Mouse (Mus musculus): ENCODE results near the gene Ctrl. TPM values are rescaled to one million over a fixed set of nuclear protein-coding genes. Genes with fewer than 3 reads are reported as not detected.
A peak's percentile ranks its signal among the peaks of the same experiment; 100 is the strongest.

Gene Ctrl
- polyA plus RNA-seq, 1 experiment, result 32.5 TPM

GRCm38 (mm10) chr8:105931271-105931670, 2.4 kb downstream of the Ctrl start:
- 94% methylated on average over 3 of the region's 3 CpGs for WGBS
- H3K4me1 ChIP-seq (ENCODE audit: control insufficient read depth, insufficient read depth, insufficient read length, low read length), result peaks cover 6% of the 10 kb centered on the region; the same call in 1 of the 2 replicates
- TF ChIP-seq POLR2A (IDR thresholded peaks at IDR 0.05; ENCODE audit: low read depth, low read length), result no peak
- TF ChIP-seq CTCF (IDR thresholded peaks at IDR 0.05; ENCODE audit: extremely low read depth, insufficient read length, insufficient replicate concordance, low read depth, low read length), result no peak

DNA sequence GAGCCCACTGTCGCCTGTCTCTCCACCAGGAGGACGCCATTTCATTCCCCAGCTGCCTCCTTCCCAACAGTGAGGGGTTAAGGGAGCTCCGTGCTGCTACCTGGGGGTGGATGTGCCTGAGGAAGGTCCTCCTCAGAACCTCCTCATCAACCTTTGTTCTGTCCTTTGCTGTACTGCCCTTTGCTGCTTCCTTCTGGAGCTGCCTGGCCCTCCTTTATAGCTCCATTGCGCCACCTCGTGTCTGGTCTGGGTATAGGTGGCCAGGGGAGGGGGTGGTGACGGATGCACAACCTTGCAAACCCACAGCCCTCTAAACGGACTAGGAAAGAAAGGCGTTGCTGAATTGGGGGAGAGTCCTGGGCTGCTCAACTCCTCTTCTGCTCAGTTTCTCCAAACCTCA, 3.1 kb downstream of the Ctrl start:
- no peak overlapping the region for H3K27ac ChIP-seq (ENCODE audit: insufficient read depth, low read depth, low read length)
- 31% methylated on average over 8 of the region's 8 CpGs for WGBS
- H3K27me3 ChIP-seq (ENCODE audit: control insufficient read depth, insufficient read depth, low read length), result no peaks in the 10 kb centered on the region; the same call in 1 of the 2 replicates
- TF ChIP-seq POLR2A (IDR thresholded peaks at IDR 0.05; ENCODE audit: low read depth, low read length), result no peak
- TF ChIP-seq CTCF (IDR thresholded peaks at IDR 0.05; ENCODE audit: extremely low read depth, insufficient read length, insufficient replicate concordance, low read depth, low read length), result peak; percentile 87; the same call in 1 of the 2 replicates
- peaks cover 16% of the 10 kb centered on the region for H3K36me3 ChIP-seq (ENCODE audit: control insufficient read depth, insufficient read depth, low read length)
- 0 out of 2 replicates have a peak, but pooled peaks cover 3% of the 10 kb centered on the region for H3K4me1 ChIP-seq (ENCODE audit: control insufficient read depth, insufficient read depth, insufficient read length, low read length)
- no peak overlapping the region for H3K4me3 ChIP-seq (ENCODE audit: low read depth, low read length)

More at GRCm38 (mm10) chr8:105931271-105931670, 2.4 kb downstream of the Ctrl start:
- Histone ChIP-seq H3K27ac (ENCODE audit: insufficient read depth, low read depth, low read length) (no peak overlapping the region), H3K4me3 (ENCODE audit: low read depth, low read length) (no peak overlapping the region), H3K36me3 (ENCODE audit: control insufficient read depth, insufficient read depth, low read length) (peaks cover 23% of the 10 kb centered on the region), H3K27me3 (ENCODE audit: control insufficient read depth, insufficient read depth, low read length) (no peaks in the 10 kb centered on the region)

GRCm38 (mm10) chr8:105925123-105925522, 8.5 kb downstream of the Ctrl start:
- Histone ChIP-seq H3K27me3 (ENCODE audit: control insufficient read depth, insufficient read depth, low read length) (no peaks in the 10 kb centered on the region; the same call in 1 of the 2 replicates), H3K36me3 (ENCODE audit: control insufficient read depth, insufficient read depth, low read length) (peaks cover 3% of the 10 kb centered on the region; the same call in 1 of the 2 replicates), H3K4me3 (ENCODE audit: low read depth, low read length) (no peak overlapping the region), H3K27ac (ENCODE audit: insufficient read depth, low read depth, low read length) (no peak overlapping the region), H3K4me1 (ENCODE audit: control insufficient read depth, insufficient read depth, insufficient read length, low read length) (no peaks in the 10 kb centered on the region)
- 88% methylated on average over 3 of the region's 3 CpGs for WGBS
- TF ChIP-seq POLR2A (IDR thresholded peaks at IDR 0.05; ENCODE audit: low read depth, low read length) (no peak), CTCF (IDR thresholded peaks at IDR 0.05; ENCODE audit: extremely low read depth, insufficient read length, insufficient replicate concordance, low read depth, low read length) (no peak)

GRCm38 (mm10) chr8:105919390-105919789, 14.3 kb downstream of the Ctrl start:
- H3K36me3 ChIP-seq (ENCODE audit: control insufficient read depth, insufficient read depth, low read length), result 0 out of 2 replicates have a peak, but pooled peaks cover 3% of the 10 kb centered on the region
- no peaks in the 10 kb centered on the region for H3K4me1 ChIP-seq (ENCODE audit: control insufficient read depth, insufficient read depth, insufficient read length, low read length)
- no peaks in the 10 kb centered on the region for H3K27me3 ChIP-seq (ENCODE audit: control insufficient read depth, insufficient read depth, low read length)
- no peak overlapping the region for H3K27ac ChIP-seq (ENCODE audit: insufficient read depth, low read depth, low read length)
- TF ChIP-seq POLR2A (IDR thresholded peaks at IDR 0.05; ENCODE audit: low read depth, low read length) (no peak), CTCF (IDR thresholded peaks at IDR 0.05; ENCODE audit: extremely low read depth, insufficient read length, insufficient replicate concordance, low read depth, low read length) (no peak)
- no peak overlapping the region for H3K4me3 ChIP-seq (ENCODE audit: low read depth, low read length)
- WGBS, result 83% methylated on average over 3 of the region's 3 CpGs

GRCm38 (mm10) chr8:105900941-105901616, 32.6 kb downstream of the Ctrl start:
- TF ChIP-seq POLR2A (IDR thresholded peaks at IDR 0.05; ENCODE audit: low read depth, low read length) (no peak), CTCF (IDR thresholded peaks at IDR 0.05; ENCODE audit: extremely low read depth, insufficient read length, insufficient replicate concordance, low read depth, low read length) (no peak)
- Histone ChIP-seq H3K27ac (ENCODE audit: insufficient read depth, low read depth, low read length) (peak overlapping the region; percentile 34; the same call in 1 of the 2 replicates), H3K4me3 (ENCODE audit: low read depth, low read length) (peak overlapping the region; percentile 94), H3K4me1 (ENCODE audit: control insufficient read depth, insufficient read depth, insufficient read length, low read length) (no peaks in the 10 kb centered on the region), H3K36me3 (ENCODE audit: control insufficient read depth, insufficient read depth, low read length) (peaks cover 2% of the 10 kb centered on the region; the same call in 1 of the 2 replicates), H3K27me3 (ENCODE audit: control insufficient read depth, insufficient read depth, low read length) (no peaks in the 10 kb centered on the region)
- 21% methylated on average over 16 of the region's 16 CpGs for WGBS

DNA sequence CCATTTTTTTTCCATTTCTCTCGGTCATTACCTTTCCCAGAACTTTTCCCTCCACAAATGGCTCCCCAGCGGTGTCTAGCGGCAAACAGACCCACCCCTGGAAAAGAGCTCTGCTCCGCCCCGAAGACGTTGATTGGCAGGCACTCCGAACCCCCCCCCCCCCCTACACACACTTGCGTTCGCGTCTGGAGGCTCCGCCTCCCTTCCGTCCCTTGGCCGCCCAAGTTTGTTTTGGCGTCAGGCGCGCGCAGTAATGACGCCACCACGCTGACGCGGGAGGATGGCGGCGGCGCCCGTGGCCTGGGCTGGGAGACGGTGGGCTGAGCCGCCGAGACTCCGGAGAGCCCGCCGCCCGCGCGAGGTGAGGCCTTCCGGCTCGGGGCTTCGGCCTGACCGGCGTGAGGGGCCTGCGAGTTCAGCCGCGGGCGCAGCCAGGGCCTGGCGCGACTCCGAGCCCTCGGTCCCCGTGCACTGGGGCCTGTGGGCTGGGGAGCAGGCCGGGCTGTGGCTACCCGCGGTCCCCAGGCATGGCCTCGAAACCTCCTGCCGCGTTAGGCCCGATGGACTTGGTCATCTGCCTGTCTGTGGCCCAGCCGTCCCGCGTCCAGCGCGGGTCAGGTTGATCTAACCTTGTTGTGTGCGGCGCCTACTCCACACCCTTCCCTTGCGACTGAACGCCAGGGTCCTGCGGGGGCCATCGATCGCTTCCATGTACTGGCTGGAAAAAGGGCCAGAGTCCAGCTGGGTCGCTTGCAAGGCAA, 33.3 kb downstream of the Ctrl start, which contains the start of gene Pskh1:
Pskh1 (plus strand) TSS at position 262 of the 761 bp plus-strand sequence.
- under 1% methylated on average over 68 of the region's 68 CpGs for WGBS
- Histone ChIP-seq H3K4me3 (ENCODE audit: low read depth, low read length) (peak within 1 kb of the TSS; percentile 94), H3K27me3 (ENCODE audit: control insufficient read depth, insufficient read depth, low read length) (no peaks in the 10 kb centered on the region), H3K27ac (ENCODE audit: insufficient read depth, low read depth, low read length) (peak within 1 kb of the TSS; percentile 34), H3K4me1 (ENCODE audit: control insufficient read depth, insufficient read depth, insufficient read length, low read length) (no peaks in the 10 kb centered on the region), H3K36me3 (ENCODE audit: control insufficient read depth, insufficient read depth, low read length) (peaks cover 2% of the 10 kb centered on the region; the same call in 1 of the 2 replicates)
- peak; percentile 70 for TF ChIP-seq POLR2A (IDR thresholded peaks at IDR 0.05; ENCODE audit: low read depth, low read length)
- no peak for TF ChIP-seq CTCF (IDR thresholded peaks at IDR 0.05; ENCODE audit: extremely low read depth, insufficient read length, insufficient replicate concordance, low read depth, low read length)
